Mouse (Mus musculus): ENCODE results near the gene 1700001C19Rik. TPM values are rescaled to one million over a fixed set of nuclear protein-coding genes. Genes with fewer than 3 reads are reported as not detected.

Gene 1700001C19Rik
- not detected for total RNA-seq (2023)

DNA sequence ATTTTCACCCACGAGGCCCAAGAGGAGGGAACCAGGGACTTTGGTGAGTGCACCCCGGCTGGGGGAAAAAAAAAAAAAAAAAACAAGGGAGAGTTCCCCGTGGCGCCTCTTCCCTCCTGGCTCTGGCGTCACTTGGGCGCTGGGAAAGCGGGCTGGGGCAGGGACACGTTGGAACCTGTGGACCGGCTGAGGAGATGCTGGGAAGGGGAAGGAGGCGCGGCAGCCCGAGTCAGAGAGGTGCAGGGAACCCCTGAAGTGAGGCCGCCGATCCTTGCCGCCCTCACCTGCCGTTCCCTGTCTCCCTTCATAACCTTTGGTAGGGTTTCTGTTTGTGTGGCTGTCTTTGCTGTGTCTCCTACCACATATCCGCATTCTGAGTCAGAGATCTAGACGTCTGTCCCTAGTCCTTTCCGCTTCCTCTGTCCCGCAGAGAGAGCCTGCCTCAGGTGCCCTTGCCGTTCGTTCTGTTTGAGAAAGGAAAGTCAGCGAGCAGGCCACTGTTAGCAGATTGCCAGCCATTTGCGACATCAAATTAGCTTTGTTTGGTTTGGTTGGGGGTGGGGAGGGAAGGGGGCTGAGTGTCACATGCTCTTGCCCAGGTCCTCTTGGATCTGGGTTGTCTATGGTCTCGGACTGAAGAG, at the start of gene 1700001C19Rik:
1700001C19Rik (minus strand) TSS at position 470 of the 641 bp plus-strand sequence.

DNA sequence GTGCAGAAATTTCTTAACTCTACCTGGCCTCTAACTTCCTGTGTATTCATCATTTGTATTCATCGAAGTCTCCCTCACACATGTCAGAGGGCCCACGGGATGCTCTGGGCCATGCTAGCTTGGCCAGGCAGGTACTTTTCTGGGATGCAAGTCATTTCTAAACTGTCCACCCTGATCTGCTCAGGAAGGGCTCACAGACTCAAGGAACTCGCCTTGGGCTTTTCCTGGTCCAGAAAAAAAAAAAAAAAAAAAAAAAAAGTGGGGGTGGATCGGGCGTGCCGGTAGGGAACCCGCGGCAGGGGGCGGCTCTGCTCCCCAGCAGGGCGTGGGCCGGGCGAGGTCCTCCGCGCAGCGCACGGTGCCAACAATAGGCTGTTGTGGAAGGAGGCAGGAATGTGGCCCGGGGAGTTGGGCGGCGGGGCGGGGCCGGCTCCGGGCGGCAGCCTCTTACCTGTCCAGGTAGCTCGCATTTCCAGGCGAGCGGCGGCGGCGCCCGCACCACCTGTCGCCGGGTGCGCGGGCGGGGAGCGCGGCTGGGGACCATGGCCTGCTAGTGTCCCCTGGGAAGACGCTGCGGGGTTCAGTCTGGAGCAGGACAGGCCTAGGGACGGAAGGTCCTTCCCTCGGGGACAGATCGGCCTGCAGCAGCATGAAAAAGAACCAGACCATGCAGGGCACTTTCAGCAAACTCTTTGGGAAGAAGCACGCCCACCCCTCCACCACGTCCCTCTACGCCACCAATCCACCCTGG, 845 bp downstream of the 1700001C19Rik start, which contains the start of gene AI661453:
AI661453 (plus strand) TSS at position 460 of the 751 bp plus-strand sequence.

DNA sequence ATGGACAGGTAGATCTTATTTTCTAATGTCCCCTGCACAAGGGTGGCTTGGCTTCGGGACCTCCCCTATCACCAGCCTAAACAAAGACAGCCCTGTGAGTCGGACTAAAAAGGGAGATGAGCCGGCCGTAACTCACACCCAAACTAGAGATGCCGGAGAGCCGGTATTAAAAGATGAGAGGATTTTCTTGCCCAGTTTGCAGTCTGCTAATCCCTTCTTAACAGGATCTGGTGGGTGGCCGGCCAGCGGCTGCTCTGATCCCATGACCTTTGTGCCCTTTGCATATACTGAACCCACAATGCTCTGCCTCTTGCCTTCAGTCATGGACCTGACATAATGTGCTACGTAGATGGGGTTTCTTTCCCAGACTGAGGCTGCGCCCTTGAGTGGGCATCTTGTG, 36.7 kb downstream of the 1700001C19Rik start, which contains the start of gene Guca1a:
Guca1a (minus strand) TSS at position 134 of the 400 bp plus-strand sequence.

DNA sequence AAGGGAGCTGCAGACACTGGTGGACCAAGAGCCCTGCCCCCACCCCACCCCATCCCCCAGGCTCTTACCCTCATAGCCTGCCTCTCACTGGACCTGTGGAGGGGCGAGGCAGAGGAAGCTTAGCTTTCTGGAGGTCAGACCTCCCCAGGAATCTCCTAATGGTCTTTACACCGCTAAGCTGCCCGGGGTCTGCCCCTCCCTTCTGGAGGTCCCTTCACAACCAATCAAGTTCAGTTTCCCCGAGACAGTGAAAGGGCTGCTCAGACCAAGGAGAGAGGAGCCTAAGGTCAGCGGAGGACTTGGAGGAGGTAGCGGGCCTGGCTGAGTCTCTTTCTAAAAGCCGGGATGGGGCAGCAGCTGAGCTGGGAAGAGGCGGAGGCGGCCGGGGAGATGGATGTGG, 52.0 kb downstream of the 1700001C19Rik start, which contains the start of gene Guca1b:
Guca1b (plus strand) TSS at position 249 of the 400 bp plus-strand sequence.

DNA sequence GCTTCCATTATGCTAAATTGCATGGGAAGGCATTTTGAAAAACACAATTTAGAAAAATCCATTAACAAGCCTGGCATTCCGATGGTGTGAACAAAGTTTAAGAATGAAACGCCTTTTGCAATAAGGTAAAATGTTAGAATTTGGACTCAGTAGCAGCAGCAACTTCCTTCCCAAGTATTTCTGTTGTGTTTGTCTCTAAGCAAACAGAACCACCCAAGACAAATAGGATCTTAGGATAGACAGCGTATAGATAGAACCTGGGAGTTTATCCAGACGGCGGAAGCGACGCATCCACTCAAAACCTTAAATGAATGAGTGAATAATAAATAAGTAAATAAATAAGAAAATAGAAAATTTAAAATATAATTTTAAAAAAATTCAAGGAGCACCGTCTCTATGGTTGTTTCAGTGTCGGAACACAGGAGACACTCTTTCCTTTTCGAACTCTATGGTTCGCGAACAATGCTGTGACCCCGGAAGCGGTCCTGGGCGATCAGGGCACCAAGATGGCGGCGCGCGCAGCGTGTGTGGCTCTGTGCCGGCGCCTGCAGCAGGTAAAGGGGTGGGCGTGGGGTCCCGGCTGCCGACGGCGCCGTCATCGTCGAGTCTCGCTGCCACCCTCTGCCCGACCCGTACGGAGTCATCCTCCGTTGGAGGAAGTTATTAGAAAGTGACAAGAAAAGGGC, 68.6 kb downstream of the 1700001C19Rik start, which contains the start of gene Mrps10:
Mrps10 (plus strand) TSS at position 487 of the 686 bp plus-strand sequence.

Other genes starting within 250 kb of the 1700001C19Rik start
- gene Mrps10, start 68.5 kb downstream of the 1700001C19Rik start, total RNA-seq (2023) = 10 to 100 TPM in 1 of 2 experiments, 1 to 10 TPM in 1; 9.4 to 10.3 TPM
- gene Guca1b, start 52.0 kb downstream of the 1700001C19Rik start, total RNA-seq (2023) = under 1 TPM in 1 of 2 experiments, not detected in 1; 0.36 TPM
- gene Guca1a, start 36.8 kb downstream of the 1700001C19Rik start, total RNA-seq (2023) = 1 to 10 TPM; 4.9 to 5.7 TPM
- under 1 TPM; 0.11 to 0.29 TPM for gene AI661453, start 761 bp downstream of the 1700001C19Rik start, total RNA-seq (2023)
- gene Taf8, start 64.9 kb upstream of the 1700001C19Rik start, total RNA-seq (2023) = 10 to 100 TPM; 38.3 to 39.9 TPM
- gene Ccnd3, start 67.7 kb upstream of the 1700001C19Rik start, total RNA-seq (2023) = 100 to 1,000 TPM; 452 to 530 TPM
- 10 to 100 TPM; 10.2 to 10.3 TPM for gene Bysl, start 174.1 kb upstream of the 1700001C19Rik start, total RNA-seq (2023)
- gene Med20, start 174.2 kb upstream of the 1700001C19Rik start, total RNA-seq (2023) = 10 to 100 TPM; 66.3 to 73.7 TPM
- 1 to 10 TPM; 5.5 to 6.0 TPM for gene Gm20517, start 174.2 kb upstream of the 1700001C19Rik start, total RNA-seq (2023)
- 1 to 10 TPM; 5.4 to 8.4 TPM for gene Usp49, start 193.3 kb upstream of the 1700001C19Rik start, total RNA-seq (2023)